Mouse (Mus musculus) liver, embryonic 14.5 days (tissue): ENCODE data around the gene Klc1.

ENCODE experiments used
- CTCF ChIP-seq: IDR thresholded peaks from 2 replicates; pipeline ENCODE4 v1.5.1; 2016; ENCODE audit warnings: antibody characterized with exemption, low read depth, control low read depth
- EP300 ChIP-seq: IDR thresholded peaks from 2 replicates; pipeline ENCODE4 v1.6.1; 2016; ENCODE audit warnings: antibody characterized with exemption, low read depth

GRCm38 (mm10) chr12:111743981-111744423 is 14.6 kb upstream of the Klc1 start:
- no peak for TF ChIP-seq CTCF
- no peak for TF ChIP-seq EP300
